Mouse (Mus musculus) left cerebral cortex, postnatal 14 days (tissue): Measurements from ENCODE around the gene Gm45837. TPM values are rescaled to one million over a fixed set of nuclear protein-coding genes. Genes with fewer than 3 reads are reported as not detected.

ENCODE experiments used
- DNase-seq, 2 experiments: peaks; one replicate each; pipeline ENCODE4 v3.0.0; 2021 to 2022; ENCODE audit warnings: low spot score in 2 of 2, mixed read lengths in 1 of 2
- intact Hi-C: fragments of 180-260 bp; cut with DNase I; formaldehyde crosslinking; loops from one replicate; pipeline ENCODE4 v1.15.1; 2025
- long read RNA-seq, 2 experiments: library from polyadenylated mRNA; stranded (forward); transcript quantifications; one replicate each; pipeline ENCODE4 v2.0.0; 2021
- total RNA-seq, 2 experiments: library from RNA; stranded (reverse); gene quantifications; 2 replicates each; pipeline ENCODE4 v1.2.3; 2021

Gm45837 gene
- not detected for total RNA-seq
- long read RNA-seq, experiment 1, partial matches to known transcripts, result 241 of 257 reads
- long read RNA-seq, experiment 1, other reads (novel, unspliced or antisense), result 16 of 257 reads
- long read RNA-seq, experiment 2, partial matches to known transcripts, result 149 of 169 reads
- long read RNA-seq, experiment 2, other reads (novel, unspliced or antisense), result 20 of 169 reads

DNA sequence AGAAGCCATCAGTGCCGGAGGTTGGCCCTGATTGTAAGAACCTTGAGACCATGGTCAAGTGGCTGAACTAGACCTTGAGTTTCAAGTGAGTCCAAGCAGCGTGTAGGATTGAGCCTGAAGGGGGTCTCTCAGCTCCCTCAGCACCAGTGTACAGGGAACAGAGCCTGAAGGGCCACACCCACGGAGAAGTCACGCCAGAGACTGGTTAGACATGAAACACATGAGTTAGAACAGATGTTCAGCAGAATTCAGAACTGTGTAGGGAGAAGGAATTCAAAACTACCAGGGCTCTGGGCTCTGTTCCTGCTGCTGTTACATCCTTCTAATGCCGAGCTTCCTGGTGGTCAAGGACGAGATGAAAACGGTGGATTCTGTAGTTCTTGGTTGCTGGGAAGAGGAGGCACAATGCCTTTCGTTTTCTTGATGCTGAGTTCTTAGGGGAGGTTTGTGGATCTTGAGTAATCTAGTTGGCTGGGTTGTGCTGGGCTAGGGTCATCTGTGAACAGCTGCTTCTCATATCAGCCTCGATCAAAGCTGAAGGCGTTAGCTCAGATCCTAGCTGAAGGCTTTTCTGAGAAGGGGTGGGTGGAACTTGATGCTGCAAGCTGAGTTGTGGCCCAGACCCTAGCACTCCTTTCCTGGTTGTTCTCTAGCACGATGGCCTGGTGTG, at the start of gene Gm45837:
TSS of gene Gm45837 (plus strand) at position 620 of the 670 bp plus-strand sequence.
- DNase-seq, result no peak
- intact Hi-C loops, result no loop called here

DNA sequence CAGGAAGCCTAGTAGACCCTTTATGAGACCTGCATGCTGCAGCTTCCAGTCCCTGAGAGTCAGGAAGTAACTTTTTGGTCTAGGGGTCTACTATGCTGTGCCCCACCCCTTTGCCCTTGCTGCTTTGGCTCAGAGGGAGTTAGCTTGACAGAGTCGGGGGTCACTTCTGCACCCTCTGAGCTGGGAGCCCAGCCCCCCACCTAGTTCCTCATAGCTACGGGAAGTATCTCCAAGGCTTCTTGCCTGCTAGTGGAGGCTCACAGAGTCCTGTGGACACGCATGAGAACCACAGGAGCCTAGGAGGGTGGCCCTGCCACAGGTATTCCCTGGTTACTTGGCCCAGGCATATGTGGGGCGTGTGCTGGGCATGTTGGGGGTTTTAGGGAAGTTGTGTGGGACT, 49.7 kb upstream of the Gm45837 start:
- intact Hi-C loops, result no loop called here
- no peak for DNase-seq

DNA sequence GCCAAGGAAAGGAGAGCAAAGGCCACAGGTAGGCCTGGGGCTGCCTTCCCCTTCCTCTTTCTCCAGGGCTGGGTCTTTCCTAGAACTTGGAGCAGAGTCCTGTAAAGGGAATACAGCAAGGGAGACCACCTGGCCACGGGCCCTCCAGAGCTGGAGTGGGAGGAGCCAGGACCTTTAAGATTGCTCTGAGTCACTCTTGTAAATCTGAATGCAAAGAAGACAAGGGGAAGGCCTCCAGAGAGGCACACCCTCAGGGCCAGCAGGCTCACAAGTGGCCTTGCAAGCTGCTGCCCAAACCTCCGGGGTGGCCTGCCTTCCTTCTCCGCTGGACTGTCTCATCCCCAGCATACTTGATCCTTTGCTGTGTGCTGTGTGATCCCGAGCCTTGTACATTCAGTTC, 48.9 kb upstream of the Gm45837 start:
- intact Hi-C loops, result no loop called here
- no peak for DNase-seq

- intact Hi-C loops, result no loop called here
- DNase-seq, result no peak
Measured at GRCm38 (mm10) chr7:101362791-101363191, 47.9 kb upstream of the Gm45837 start.

GRCm38 (mm10) chr7:101363914-101364313, 46.8 kb upstream of the Gm45837 start:
- DNase-seq, result no peak
- intact Hi-C loops, result no loop called here

- DNase-seq, result no peak
- intact Hi-C loops, result no loop called here
Measured at GRCm38 (mm10) chr7:101367901-101368852, 42.5 kb upstream of the Gm45837 start.

DNA sequence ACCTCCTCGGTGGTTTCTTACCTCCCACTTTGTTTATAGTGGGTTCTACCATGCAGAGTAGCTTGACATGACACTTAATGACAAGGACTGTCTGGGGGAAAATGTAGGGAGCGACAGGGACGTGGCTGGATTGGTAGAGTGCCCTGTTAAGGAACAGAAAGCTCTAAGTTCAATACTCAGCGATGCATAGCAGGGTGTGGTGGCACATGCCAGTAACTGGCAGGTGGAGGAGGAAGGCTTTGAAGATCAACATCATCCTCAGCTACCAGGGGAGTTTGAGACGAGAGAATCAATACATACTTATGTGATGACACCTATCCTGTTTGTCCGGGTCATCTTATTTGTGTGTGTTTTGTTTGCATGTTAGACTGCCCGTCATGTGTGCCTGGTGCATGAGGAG, 41.0 kb upstream of the Gm45837 start:
- intact Hi-C loops, result loop anchor here (10.0 kb wide), 1 partner anchor 455 kb away; no protein-coding TSS in a partner anchor
- no peak for DNase-seq

DNA sequence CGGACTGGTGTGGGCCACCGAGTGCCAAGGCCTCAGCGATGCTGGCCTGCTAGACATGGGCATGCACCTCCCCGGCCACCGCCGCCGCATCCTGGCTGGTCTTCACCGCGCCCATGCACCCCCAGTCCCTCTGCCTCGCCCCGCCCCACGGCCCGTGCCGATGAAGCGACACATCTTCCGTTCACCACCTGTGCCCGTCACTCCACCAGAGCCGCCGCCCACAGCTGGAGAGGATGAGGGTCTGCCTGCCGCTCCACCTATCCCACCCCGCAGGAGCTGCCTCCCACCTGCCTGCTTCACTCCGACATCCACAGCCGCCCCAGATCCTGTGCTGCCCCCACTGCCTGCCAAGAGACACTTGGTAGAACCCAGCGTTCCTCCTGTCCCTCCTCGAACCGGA, 37.6 kb upstream of the Gm45837 start:
- intact Hi-C loops, result loop anchor here (10.0 kb wide), 1 partner anchor 458 kb away; no protein-coding TSS in a partner anchor
- no peak for DNase-seq

DNA sequence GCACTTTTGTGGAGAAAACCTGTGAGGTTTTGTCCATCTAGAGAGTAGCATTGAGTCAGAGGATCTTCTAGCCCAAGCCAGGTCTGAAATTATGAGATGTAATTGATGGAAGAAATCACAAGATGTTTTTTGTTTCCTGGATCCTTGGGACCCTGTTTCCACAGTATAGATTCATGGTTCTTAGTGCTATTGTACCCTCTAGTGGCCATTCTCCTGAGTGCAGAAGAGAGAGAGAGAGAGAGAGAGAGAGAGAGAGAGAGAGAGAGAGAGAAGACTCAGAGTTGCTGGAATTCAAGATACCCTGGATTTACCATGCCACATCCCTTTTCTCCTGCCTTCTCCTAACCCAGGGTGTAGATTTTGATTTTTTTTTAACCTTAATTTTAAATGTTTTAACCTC, 36.5 kb upstream of the Gm45837 start:
- intact Hi-C loops, result loop anchor here (2.0 to 10.0 kb wide), 3 partner anchors 63 to 459 kb away; no protein-coding TSS in a partner anchor

DNA sequence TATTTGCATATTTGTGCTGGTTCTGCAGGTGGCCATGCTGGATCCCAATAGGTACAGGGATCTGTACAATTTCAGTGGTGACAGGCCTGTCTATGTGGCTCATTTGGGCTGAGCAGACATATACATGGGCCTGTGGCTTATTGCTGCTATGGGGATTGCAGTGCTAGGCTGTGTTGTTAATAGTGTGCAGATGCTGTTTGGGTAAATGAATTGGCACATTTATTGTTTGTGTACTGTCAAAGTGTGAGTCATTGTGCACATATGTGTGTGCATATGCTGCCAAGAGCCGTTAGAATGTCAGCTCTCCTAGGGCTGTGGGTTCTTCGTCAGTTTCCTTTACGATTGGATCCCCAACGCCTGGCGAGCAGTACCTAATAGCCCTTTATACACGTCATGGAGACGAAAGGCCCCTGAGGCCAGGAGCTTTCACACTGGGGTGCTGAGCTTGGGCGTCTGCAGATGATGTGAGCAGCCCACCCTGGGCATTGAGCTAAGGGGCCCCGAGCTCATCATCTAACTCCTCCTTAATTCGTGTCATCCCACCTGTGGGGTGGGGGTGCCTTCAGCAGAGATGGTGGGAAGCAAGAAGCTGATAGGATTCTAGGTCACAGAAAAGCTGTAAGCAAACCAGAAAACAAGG, 33.9 kb upstream of the Gm45837 start:
- no peak for DNase-seq
- intact Hi-C loops, result loop anchor here (10.0 kb wide), 1 partner anchor 462 kb away; no protein-coding TSS in a partner anchor

More for the DNA sequence above, 36.5 kb upstream of the Gm45837 start:
- peak; percentile 72 to 81 for DNase-seq

GRCm38 (mm10) chr7:101377741-101378262, 32.9 kb upstream of the Gm45837 start:
- intact Hi-C loops, result loop anchor here (10.0 kb wide), 1 partner anchor 463 kb away; no protein-coding TSS in a partner anchor
- DNase-seq, result peak in 1 of 2 experiments; percentile 27

- no peak for DNase-seq
- intact Hi-C loops, result loop anchor here (10.0 kb wide), 1 partner anchor 463 kb away; no protein-coding TSS in a partner anchor
Measured at GRCm38 (mm10) chr7:101378285-101378684, 32.4 kb upstream of the Gm45837 start.

DNA sequence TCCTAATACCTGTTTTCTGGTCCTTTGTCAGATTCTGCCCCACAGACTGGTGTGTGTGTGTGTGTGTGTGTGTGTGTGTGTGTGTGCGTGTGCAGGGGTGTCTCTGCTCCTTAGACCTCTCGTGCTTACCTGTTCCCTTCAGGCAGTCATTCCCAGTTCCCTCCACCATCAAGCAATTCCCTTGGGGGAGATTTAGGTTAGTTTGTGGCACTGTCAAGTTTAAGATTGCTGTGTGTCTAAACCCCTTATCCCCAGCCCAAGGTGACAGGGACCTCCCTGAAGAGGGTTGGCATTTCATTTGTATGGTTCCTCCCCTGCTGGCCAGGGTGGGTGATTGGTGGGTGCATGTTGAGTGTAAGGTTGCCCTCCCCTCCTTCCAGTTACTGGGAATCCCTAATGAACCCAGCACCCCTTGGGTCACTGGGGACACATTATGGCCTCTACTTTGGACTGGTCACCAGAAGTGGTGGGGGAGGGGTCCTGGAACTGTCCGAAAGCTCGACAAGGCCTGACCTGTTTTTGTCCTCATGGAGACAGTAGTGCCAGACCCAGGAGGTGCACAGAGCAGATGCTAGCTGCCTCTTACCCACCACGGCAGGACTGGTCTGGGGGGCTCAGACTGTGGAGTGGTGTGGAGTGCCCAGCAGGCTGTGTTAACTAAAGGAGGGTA, 31.8 kb upstream of the Gm45837 start:
- intact Hi-C loops, result loop anchor here (10.0 kb wide), 1 partner anchor 464 kb away; no protein-coding TSS in a partner anchor
- no peak for DNase-seq

- DNase-seq, result no peak
- intact Hi-C loops, result loop anchor here (10.0 kb wide), 1 partner anchor 465 kb away; no protein-coding TSS in a partner anchor
Measured at GRCm38 (mm10) chr7:101379732-101380131, 31.0 kb upstream of the Gm45837 start.

GRCm38 (mm10) chr7:101381512-101381911, 29.2 kb upstream of the Gm45837 start:
- intact Hi-C loops, result no loop called here
- no peak for DNase-seq

DNA sequence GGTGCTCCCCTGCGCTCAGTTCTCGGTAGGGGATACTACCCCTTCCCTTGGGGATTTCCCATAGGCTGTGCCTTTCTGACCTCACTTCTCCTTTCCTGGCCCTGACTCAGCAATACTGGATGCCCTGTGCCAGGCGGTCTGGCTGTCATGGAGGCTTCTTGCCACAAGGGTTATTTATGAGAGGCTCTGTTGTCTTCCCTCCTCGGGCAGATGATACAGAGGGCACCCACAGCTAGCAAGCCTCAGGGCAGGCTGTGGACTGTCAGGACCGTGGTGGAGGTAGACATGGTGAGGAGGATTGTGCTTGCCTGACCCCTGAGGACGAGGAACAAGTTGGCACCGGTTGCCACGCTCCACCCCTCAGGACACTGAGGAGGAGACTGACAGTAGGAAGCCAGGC, 28.3 kb upstream of the Gm45837 start:
- intact Hi-C loops, result no loop called here

DNA sequence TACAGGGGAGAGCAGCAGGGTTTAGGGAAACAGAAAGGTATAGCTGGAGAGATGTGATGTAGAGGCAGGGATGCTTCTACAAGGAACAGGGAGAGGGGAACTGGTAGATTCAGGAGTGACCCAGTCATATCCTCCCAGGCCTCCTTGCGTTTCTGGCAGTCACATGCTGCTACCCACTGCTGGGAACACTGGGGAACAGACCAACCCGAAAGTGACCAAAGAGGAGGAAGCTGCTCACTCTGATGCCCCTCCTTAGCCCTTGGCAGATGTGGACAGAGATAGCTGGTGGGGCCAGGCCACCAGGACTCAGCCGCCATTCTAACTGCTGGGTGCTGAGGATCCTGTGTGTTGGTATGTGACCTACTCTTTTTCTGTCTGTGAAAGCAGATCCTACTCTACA, 26.9 kb upstream of the Gm45837 start:
- no peak for DNase-seq

More for the DNA sequence above, 28.3 kb upstream of the Gm45837 start:
- peak; percentile 30 to 52 for DNase-seq

GRCm38 (mm10) chr7:101384931-101385330, 25.8 kb upstream of the Gm45837 start:
- intact Hi-C loops, result no loop called here
- DNase-seq, result no peak

More for the DNA sequence above, 26.9 kb upstream of the Gm45837 start:
- intact Hi-C loops, result no loop called here
